Mouse (Mus musculus) NIH3T3 (cell line): ENCODE measurements around the gene Mov10l1.

ENCODE experiments used
- DNase-seq: peaks from one replicate; pipeline ENCODE4 v3.0.0-alpha.2; 2012; ENCODE audit warnings: low read depth

Gene Mov10l1

DNA sequence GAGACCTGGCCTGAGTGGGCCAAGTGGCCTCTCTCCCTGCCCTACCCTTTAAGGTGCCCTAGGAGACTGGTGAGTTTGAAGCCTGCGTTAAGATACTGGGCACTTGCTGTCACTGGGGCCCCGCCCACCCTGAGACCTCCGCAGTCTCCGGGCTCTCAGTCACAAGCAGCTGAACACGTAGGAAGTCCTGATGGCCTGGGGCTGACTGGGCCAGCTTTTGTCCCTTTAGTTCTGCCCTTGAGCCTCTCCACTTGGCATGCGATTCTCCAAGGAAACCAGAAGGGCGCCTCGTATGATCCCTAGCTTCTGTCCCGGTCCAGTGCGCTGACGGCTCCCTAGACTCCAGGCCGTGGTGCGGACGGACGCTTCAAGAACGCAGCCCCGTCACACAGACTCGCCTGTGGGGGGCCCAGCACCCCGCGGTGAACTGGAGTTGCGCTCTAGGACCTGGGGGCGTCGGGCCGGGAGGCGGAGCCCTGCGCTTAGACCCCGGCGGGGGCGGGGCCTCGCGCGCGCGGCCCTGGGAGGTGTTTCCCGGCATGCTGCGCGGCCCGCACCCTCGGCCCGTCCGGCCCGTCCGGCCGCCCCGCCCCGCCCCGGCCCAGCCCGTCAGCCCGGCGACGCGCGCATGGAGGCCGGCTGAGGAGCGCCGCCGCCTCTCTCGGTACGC is 92.9 kb downstream of the Mov10l1 start:
- peak; percentile 94 for DNase-seq

DNA sequence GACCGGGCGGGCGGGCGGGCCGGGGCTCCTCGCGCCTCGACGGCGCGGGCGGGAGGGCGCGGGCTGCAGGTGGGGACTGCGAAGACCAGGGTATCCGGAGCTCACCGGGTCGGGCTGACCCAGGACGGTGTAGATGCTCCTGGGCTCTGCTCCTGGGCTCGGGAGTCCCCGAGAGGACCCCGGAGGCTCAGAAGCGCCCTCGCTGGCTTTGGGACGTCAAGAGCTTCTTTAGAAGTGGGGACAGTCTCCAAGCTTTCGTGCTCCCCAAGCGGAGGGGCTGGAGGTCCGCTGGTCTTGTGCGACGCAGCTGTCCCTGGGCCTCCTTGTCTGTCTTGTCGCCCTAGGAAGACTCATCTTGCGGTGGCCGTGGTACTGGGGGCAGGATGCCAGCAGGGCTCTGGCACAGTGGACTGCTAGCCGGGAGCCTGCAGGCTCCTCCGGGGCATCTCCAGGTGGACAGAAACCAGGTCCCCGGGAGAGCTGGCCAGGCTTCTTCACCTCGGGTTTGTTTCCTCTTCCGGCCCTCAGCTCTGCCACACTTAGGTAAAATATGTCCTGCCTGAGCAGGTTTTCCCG is 93.5 kb downstream of the Mov10l1 start:
- DNase-seq: peak; percentile 46

- peak; percentile 68 for DNase-seq
These were observed 95.6 kb downstream of the Mov10l1 start for GRCm38 (mm10) chr15:89078208-89078836.

GRCm38 (mm10) chr15:89083906-89084305 is 101.2 kb downstream of the Mov10l1 start:
- no peak for DNase-seq

- DNase-seq: no peak
These were observed 102.1 kb downstream of the Mov10l1 start for GRCm38 (mm10) chr15:89084826-89085225.

- peak; percentile 95 for DNase-seq
These were observed 106.0 kb downstream of the Mov10l1 start, which contains the start of gene Selenoo for GRCm38 (mm10) chr15:89088607-89089247. Selenoo (plus strand) TSS chr15:89089084.

DNA sequence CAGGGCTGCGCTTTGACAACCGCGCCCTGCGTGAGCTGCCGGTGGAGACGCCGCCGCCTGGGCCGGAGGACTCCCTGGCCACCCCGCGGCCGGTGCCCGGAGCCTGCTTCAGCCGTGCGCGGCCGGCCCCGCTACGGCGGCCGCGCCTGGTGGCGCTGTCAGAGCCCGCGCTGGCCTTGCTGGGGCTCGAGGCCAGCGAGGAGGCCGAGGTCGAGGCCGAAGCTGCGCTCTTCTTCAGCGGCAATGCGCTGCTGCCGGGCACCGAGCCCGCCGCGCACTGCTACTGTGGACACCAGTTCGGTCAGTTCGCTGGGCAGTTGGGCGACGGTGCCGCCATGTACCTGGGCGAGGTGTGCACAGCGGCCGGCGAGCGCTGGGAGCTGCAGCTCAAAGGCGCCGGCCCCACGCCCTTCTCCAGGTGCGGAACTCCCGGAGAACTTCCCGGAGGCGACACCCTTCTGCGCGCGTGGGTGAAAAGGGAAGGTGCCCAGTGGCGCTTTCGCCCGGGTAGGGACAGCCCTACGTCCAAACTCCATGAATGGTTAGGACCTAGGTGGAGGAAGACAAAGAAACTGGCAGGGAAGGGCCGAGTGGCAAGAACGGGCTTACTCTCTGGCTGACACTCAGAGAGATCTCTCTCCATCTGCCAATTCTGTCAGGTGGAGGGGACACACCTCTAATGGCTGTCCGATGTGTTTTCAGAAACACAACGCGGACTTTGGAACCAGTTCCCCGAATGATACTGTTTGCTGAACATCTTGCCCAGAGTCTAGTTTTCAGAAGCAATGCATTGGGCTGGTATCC is 106.7 kb downstream of the Mov10l1 start:
- peak; percentile 24 for DNase-seq

- peak; percentile 44 for DNase-seq
These were observed 108.0 kb downstream of the Mov10l1 start for GRCm38 (mm10) chr15:89090662-89091061.

GRCm38 (mm10) chr15:89092181-89092580 is 109.5 kb downstream of the Mov10l1 start:
- no peak for DNase-seq

DNA sequence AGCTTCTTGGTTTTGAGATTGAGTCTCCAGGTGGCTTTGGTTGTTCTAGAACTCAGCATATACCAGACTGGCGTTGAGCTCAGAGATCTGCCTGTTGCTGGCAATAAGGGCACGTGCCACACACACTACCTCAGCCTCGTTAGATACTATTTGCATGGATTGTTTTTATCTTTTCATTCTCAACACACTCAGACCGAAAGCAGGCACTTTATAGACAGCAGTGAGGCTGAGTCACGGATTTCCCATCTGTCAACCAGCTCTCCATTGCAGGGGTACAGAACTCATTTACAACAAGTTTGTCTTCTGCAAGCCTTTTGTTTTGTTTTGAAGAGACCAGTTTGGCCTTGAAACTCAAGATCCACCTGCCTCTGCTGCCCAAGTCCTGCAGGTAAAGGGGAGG is 114.7 kb downstream of the Mov10l1 start:
- no peak for DNase-seq

DNA sequence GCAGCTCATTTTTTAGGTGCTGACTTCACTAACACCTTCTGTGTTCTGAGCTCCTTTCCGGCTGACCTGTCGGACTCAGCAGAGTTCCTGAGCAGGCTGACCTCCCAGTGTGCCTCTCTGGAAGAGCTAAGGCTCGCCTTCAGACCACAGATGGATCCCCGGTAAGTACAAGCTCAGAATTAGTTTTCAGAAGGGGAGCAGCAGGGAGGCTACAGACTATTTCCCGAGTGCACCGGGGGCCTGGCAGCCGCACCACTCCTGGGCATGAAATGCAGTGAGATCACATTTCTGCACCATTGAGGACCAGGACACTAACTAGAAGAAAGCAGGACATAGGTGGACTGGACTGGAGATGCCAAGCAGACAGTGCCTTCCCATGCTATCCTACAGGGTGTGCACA is 115.9 kb downstream of the Mov10l1 start:
- DNase-seq: no peak

DNA sequence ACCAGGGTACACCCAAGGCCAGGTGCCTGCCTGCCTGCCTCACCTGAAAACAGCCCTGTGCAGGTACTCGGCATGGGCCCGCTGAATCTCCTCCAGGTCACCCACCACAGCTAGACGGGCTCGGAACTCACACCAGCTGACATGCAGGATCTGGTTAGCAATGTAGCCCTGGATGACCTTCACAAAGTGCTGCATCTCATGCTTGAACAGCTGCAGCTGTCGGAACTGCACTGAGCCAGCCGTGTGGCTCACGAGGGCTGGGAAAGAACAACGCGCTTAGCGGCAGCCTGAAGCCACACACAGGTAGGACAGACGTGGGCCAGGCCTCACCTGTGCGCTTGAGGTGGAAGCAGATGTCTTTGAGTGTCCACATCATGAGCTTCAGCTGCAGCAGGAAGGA is 118.1 kb downstream of the Mov10l1 start:
- no peak for DNase-seq

DNA sequence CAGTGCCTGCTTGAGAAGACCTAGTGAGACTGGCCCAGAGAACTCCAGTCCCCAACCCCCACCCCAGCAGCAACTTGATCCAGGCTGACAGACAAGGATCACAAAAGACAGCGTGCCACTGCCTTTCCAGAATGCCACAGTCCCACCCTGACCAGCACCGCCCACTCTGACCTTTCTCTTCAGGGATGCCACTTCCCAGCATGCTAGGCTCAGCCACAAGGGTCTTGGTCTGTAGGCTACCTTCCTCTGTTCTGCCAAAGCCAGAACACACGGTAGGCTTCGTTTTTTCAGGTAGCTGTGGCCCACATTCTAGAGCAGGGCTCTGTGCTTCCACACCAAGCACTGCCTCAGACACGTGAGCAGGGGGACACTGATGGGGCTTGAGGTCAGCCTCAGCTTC is 119.9 kb downstream of the Mov10l1 start:
- DNase-seq: no peak

DNA sequence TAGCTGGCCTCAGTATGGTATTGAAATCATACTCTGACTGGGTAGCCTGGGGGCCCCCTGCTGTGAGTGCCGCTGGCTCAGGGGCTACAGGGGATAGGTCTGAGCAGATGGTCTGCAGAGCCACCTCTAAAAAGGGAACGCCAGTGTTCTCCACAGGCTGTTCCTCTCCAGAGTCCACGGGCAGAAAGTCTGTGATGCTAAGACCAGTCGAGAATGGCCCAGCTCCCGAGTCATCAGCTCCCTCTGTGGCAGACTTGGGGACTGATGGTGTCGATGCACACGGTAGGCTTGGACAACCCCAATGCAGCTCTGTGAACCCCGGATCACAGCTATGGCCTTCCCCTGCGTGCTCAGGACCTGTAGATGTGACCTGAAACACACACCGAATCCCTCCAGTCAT is 121.2 kb downstream of the Mov10l1 start:
- no peak for DNase-seq

GRCm38 (mm10) chr15:89104425-89104824 is 121.7 kb downstream of the Mov10l1 start:
- DNase-seq: no peak
